Mouse (Mus musculus): ENCODE data around the gene Kif21a. TPM values are rescaled to one million over a fixed set of nuclear protein-coding genes. Genes with fewer than 3 reads are reported as not detected.
A peak's percentile ranks its signal among the peaks of the same experiment; 100 is the strongest.

Kif21a gene
- polyA plus RNA-seq, 1 experiment from 2014 or later, result 17.2 TPM

- H3K4me2 ChIP-seq (replicated peaks; ENCODE audit: low read depth), result peak overlapping the region; percentile 29
- no peak overlapping the region for H3K27ac ChIP-seq (replicated peaks)
- H3K9me3 ChIP-seq (ENCODE audit: control insufficient read depth, low read length), result no peaks in the 10 kb centered on the region
- 82% methylated on average over 11 of the region's 11 CpGs for WGBS
- H3K27me3 ChIP-seq (ENCODE audit: control insufficient read depth, insufficient read depth, low read length), result no peaks in the 10 kb centered on the region
- no peaks in the 10 kb centered on the region for H3K4me1 ChIP-seq (replicated peaks; ENCODE audit: control insufficient read depth, insufficient read depth)
- H3K4me3 ChIP-seq (ENCODE audit: low read depth, low read length), result peak overlapping the region; percentile 17; the same call in 1 of the 2 replicates
- no peak overlapping the region for H3K9ac ChIP-seq (ENCODE audit: low read length)
- DNase-seq (ENCODE audit: low spot score) (no peak), ATAC-seq (ENCODE audit: low FRiP score, low TSS enrichment) (no peak)
- TF ChIP-seq EP300 (optimal IDR thresholded peaks at IDR 0.05) (no peak), CTCF (IDR thresholded peaks at IDR 0.05; ENCODE audit: low read depth) (peak; percentile 23; the same call in 1 of the 2 replicates)
- H3K36me3 ChIP-seq (ENCODE audit: control insufficient read depth, insufficient read depth, low read length), result no peaks in the 10 kb centered on the region
Measured at GRCm38 (mm10) chr15:91047627-91048026, 2.1 kb downstream of the Kif21a start.

- Histone ChIP-seq H3K9ac (ENCODE audit: low read length) (no peak overlapping the region), H3K27me3 (ENCODE audit: control insufficient read depth, insufficient read depth, low read length) (no peaks in the 10 kb centered on the region), H3K4me2 (replicated peaks; ENCODE audit: low read depth) (no peak overlapping the region), H3K4me1 (replicated peaks; ENCODE audit: control insufficient read depth, insufficient read depth) (no peaks in the 10 kb centered on the region), H3K36me3 (ENCODE audit: control insufficient read depth, insufficient read depth, low read length) (no peaks in the 10 kb centered on the region), H3K4me3 (ENCODE audit: low read depth, low read length) (no peak overlapping the region), H3K9me3 (ENCODE audit: control insufficient read depth, low read length) (no peaks in the 10 kb centered on the region), H3K27ac (replicated peaks) (no peak overlapping the region)
- TF ChIP-seq EP300 (optimal IDR thresholded peaks at IDR 0.05) (no peak), CTCF (IDR thresholded peaks at IDR 0.05; ENCODE audit: low read depth) (no peak)
- ATAC-seq (ENCODE audit: low FRiP score, low TSS enrichment) (peak; percentile 75), DNase-seq (ENCODE audit: low spot score) (peak; percentile 75)
- 46% methylated on average over 8 of the region's 8 CpGs for WGBS
Measured at GRCm38 (mm10) chr15:91046506-91046905, 3.2 kb downstream of the Kif21a start.

GRCm38 (mm10) chr15:91043263-91043662 lies 6.5 kb downstream of the Kif21a start:
- 71% methylated on average over 4 of the region's 4 CpGs for WGBS
- Histone ChIP-seq H3K4me3 (ENCODE audit: low read depth, low read length) (no peak overlapping the region), H3K9ac (ENCODE audit: low read length) (no peak overlapping the region), H3K4me1 (replicated peaks; ENCODE audit: control insufficient read depth, insufficient read depth) (no peaks in the 10 kb centered on the region), H3K9me3 (ENCODE audit: control insufficient read depth, low read length) (no peaks in the 10 kb centered on the region), H3K27me3 (ENCODE audit: control insufficient read depth, insufficient read depth, low read length) (no peaks in the 10 kb centered on the region), H3K27ac (replicated peaks) (no peak overlapping the region), H3K36me3 (ENCODE audit: control insufficient read depth, insufficient read depth, low read length) (no peaks in the 10 kb centered on the region), H3K4me2 (replicated peaks; ENCODE audit: low read depth) (no peak overlapping the region)
- ATAC-seq (ENCODE audit: low FRiP score, low TSS enrichment) (no peak), DNase-seq (ENCODE audit: low spot score) (no peak)
- TF ChIP-seq EP300 (optimal IDR thresholded peaks at IDR 0.05), result no peak
- no peak for TF ChIP-seq CTCF (IDR thresholded peaks at IDR 0.05; ENCODE audit: low read depth)

DNA sequence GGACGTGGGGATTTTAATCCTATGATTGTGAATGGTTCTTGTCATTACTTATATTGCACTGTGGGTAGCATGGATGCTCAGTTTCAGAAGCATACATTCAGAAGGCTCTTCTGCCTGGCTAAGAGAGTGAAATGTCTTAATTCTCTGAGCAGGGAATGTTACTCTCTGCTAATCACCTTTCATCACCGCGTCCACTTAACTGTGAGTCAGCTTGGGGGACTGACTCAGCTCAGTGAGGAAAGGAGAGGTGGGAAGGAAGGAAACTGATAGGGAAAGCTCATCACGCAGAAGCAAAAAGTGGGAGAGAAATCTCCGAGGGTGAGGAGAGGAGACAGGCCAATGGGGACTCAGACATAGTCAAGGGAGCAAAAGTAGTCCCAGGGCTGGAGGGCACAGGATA lies 10.9 kb downstream of the Kif21a start:
- Histone ChIP-seq H3K36me3 (ENCODE audit: control insufficient read depth, insufficient read depth, low read length) (no peaks in the 10 kb centered on the region), H3K9ac (ENCODE audit: low read length) (no peak overlapping the region), H3K27me3 (ENCODE audit: control insufficient read depth, insufficient read depth, low read length) (no peaks in the 10 kb centered on the region), H3K9me3 (ENCODE audit: control insufficient read depth, low read length) (no peaks in the 10 kb centered on the region), H3K4me1 (replicated peaks; ENCODE audit: control insufficient read depth, insufficient read depth) (no peaks in the 10 kb centered on the region), H3K4me2 (replicated peaks; ENCODE audit: low read depth) (no peak overlapping the region), H3K27ac (replicated peaks) (no peak overlapping the region), H3K4me3 (ENCODE audit: low read depth, low read length) (no peak overlapping the region)
- WGBS, result 61% methylated on average over 5 of the region's 5 CpGs
- ATAC-seq (ENCODE audit: low FRiP score, low TSS enrichment) (no peak), DNase-seq (ENCODE audit: low spot score) (no peak)
- no peak for TF ChIP-seq EP300 (optimal IDR thresholded peaks at IDR 0.05)
- TF ChIP-seq CTCF (IDR thresholded peaks at IDR 0.05; ENCODE audit: low read depth), result no peak

DNA sequence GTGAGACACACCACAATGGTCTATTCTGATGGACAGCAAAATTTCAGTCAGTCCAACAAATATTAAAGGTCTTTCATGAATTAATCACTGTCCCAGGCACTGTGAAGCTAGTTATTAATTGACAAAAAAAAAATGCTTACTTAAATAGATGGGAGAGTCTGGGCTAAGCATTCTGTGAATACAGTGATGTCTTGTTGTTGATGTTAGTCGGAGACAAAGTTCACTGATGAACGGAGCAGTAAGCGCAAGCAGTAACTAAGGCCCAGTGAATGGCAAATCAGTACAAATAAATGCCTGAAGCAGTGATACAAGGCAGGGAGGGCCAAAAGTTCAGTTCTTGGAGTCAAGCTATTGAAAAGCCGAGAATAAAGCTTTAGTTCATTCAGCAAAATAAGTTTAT lies 15.7 kb downstream of the Kif21a start:
- 37% methylated on average over 4 of the region's 4 CpGs for WGBS
- DNase-seq (ENCODE audit: low spot score) (no peak), ATAC-seq (ENCODE audit: low FRiP score, low TSS enrichment) (no peak)
- Histone ChIP-seq H3K27ac (replicated peaks) (no peak overlapping the region), H3K4me3 (ENCODE audit: low read depth, low read length) (no peak overlapping the region), H3K4me2 (replicated peaks; ENCODE audit: low read depth) (no peak overlapping the region), H3K9me3 (ENCODE audit: control insufficient read depth, low read length) (no peaks in the 10 kb centered on the region), H3K36me3 (ENCODE audit: control insufficient read depth, insufficient read depth, low read length) (no peaks in the 10 kb centered on the region), H3K4me1 (replicated peaks; ENCODE audit: control insufficient read depth, insufficient read depth) (no peaks in the 10 kb centered on the region), H3K9ac (ENCODE audit: low read length) (no peak overlapping the region), H3K27me3 (ENCODE audit: control insufficient read depth, insufficient read depth, low read length) (no peaks in the 10 kb centered on the region)
- TF ChIP-seq CTCF (IDR thresholded peaks at IDR 0.05; ENCODE audit: low read depth) (no peak), EP300 (optimal IDR thresholded peaks at IDR 0.05) (no peak)

DNA sequence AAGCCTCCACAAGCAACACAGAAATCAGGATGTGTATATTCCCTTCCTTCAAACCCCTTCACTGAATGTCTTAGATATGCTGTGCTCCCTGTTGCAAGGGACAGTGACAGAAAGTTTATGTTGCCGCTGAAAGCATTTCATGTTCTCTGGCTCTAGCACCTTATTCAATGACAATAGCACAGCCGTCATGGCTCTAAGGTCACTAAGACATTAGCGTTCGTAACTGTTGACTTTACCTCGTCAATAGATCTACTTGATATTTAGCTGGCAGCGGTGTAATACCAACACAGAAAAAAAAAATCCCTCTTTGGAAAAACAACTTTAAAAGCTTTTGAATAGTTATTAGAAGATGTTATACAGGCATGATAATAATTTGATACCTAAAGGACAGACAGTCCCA lies 16.2 kb downstream of the Kif21a start:
- 57% methylated on average over 6 of the region's 6 CpGs for WGBS
- DNase-seq (ENCODE audit: low spot score), result no peak

More for the DNA sequence above, 16.2 kb downstream of the Kif21a start:
- Histone ChIP-seq H3K9ac (ENCODE audit: low read length) (no peak overlapping the region), H3K4me3 (ENCODE audit: low read depth, low read length) (no peak overlapping the region), H3K27me3 (ENCODE audit: control insufficient read depth, insufficient read depth, low read length) (no peaks in the 10 kb centered on the region), H3K27ac (replicated peaks) (no peak overlapping the region), H3K9me3 (ENCODE audit: control insufficient read depth, low read length) (no peaks in the 10 kb centered on the region), H3K4me2 (replicated peaks; ENCODE audit: low read depth) (no peak overlapping the region), H3K4me1 (replicated peaks; ENCODE audit: control insufficient read depth, insufficient read depth) (no peaks in the 10 kb centered on the region), H3K36me3 (ENCODE audit: control insufficient read depth, insufficient read depth, low read length) (no peaks in the 10 kb centered on the region)
- no peak for ATAC-seq (ENCODE audit: low FRiP score, low TSS enrichment)
- TF ChIP-seq CTCF (IDR thresholded peaks at IDR 0.05; ENCODE audit: low read depth) (no peak), EP300 (optimal IDR thresholded peaks at IDR 0.05) (no peak)
